Mouse (Mus musculus) thymus, adult 2 months (tissue): Measurements from ENCODE around the gene Flii.

ENCODE experiments used
- CTCF ChIP-seq: fragments of 200-500 bp; IDR thresholded peaks from 2 replicates; pipeline ENCODE4 v1.5.1; 2012; ENCODE audit warnings: mild to moderate bottlenecking, control low read depth, low read length, moderate library complexity, borderline replicate concordance; ENCODE audit not compliant: control insufficient read depth, poor library complexity, insufficient read depth; ENCODE audit errors: extremely low read depth
- POLR2A ChIP-seq: fragments of 200-500 bp; IDR thresholded peaks from 2 replicates; pipeline ENCODE4 v1.6.1; 2012; ENCODE audit warnings: mild to moderate bottlenecking, low read length, control low read depth, moderate library complexity; ENCODE audit not compliant: control insufficient read depth, poor library complexity, insufficient read depth; ENCODE audit errors: extremely low read depth

- TF ChIP-seq POLR2A (no peak), CTCF (no peak)
Measured at GRCm38 (mm10) chr11:60730169-60730568, 3.1 kb upstream of the Flii start.
